Mouse (Mus musculus): ENCODE results near the gene Otof.

Otof gene

GRCm38 (mm10) chr5:30342601-30343015 lies 119.1 kb downstream of the Otof start:
- no peak for DNase-seq (ENCODE audit: low read depth in 2 of 2, low spot score in 2 of 2)

DNA sequence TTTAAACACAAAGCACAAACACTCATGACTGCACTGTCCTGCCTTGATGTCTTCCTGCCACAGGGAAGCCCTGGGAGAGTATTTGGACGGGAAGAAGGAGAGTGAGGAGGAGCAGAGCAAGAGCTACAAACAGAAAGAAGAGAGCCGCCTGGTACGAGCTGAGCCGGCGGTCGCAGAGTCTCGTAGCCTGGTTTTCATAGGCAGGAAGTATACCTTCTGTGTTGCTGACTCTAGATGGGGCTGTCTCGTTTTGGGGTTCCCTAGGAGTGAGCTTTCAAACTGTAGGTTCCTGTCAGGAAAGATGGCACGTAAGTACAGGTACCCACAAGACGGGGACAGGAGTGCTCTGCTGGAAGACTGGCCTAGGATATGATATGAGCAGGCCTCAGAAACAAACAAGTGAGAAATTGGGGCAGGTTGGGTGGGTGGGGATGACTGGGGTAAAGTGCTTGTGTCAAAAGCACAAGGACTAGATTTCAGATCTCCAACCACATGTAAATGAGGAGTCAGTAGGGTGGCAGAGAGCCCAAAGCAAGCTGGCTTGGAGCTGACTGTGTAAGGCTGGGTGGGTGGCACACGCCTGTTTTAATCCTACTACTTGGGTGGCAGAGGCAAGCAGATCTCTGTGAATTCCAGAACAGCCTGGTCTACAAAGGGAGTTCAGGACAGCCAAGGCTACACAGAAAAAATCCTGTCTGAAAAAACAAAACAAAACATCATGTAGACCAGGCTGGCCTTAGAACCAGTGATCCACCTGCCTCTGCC lies 119.9 kb downstream of the Otof start:
- no peak for DNase-seq (ENCODE audit: low read depth in 2 of 2, low spot score in 2 of 2)

DNA sequence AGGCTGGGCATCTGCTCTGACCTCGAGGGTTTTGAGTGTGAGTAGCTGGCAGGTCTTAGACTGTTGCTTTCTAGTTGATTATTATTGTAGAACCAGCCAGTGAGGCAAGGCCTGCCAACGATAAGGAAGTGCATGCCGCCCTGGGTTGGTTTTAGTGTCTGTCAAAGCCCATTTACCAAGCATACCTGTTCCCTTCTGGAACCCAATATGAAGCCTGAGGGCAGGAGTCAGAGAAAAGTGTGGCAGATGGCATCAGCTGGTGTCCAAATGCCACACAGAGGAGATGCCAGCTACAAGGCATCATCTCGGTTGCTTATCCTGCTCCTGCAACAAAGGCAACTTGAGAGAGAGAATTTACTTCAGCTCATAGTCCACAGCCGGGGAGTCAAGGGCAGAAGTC lies 120.9 kb downstream of the Otof start:
- DNase-seq (ENCODE audit: low read depth in 2 of 2, low spot score in 2 of 2), result no peak

Data from CD8-positive naive resting alpha-beta T cell, adult 2 months (primary cell).